Mouse (Mus musculus): ENCODE measurements around the gene Nckap5l. TPM values are rescaled to one million over a fixed set of nuclear protein-coding genes. Genes with fewer than 3 reads are reported as not detected.

The Nckap5l gene
- total RNA-seq, 2 experiments from 2014 or later = 18.4 to 26.0 TPM

- DNase-seq (ENCODE audit: extremely low spot score in 1 of 2, low spot score in 1 of 2) = no peak
Observed at GRCm38 (mm10) chr15:99433081-99433718, 24.3 kb downstream of the Nckap5l start.

GRCm38 (mm10) chr15:99431967-99432366 lies 25.6 kb downstream of the Nckap5l start:
- no peak for DNase-seq (ENCODE audit: extremely low spot score in 1 of 2, low spot score in 1 of 2)

DNA sequence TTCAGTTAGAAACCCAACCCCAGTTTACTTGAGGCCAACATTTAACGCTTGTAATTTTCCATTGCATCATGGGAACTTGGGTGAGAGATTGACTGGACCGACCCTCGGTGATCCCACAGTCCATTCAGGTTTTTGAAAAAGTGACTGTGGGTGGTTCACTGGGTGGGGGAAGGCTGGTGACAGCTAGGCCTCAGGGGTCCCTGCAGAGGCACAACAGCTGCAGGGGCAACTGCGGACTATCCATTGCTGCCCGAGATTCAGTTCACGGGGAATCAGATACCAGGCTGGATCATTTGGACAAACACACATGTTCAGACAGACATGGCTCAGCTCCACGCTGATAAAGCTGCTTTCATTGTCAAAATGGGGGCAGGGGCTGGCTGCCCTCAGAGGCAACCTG lies 26.0 kb downstream of the Nckap5l start:
- DNase-seq (ENCODE audit: extremely low spot score in 1 of 2, low spot score in 1 of 2) = no peak

DNA sequence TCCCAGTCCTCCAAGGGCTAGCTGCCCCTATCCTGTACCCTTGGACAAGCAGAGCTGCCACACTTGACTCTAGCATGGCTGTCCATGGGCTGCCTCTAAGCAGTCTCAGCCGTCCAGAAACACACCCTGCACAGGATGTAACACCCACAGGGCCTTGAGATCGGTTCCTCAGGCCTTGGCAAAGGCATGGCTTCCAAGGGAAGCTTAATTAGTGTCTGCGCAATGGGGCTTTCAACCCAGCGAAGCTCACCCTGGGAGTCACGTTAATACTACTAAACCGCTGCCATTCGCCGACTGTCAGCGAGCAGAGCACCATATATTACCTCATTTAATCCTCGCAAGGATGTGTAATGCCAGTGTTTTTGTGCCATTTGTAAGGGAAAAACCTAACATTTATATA lies 26.5 kb downstream of the Nckap5l start:
- no peak for DNase-seq (ENCODE audit: extremely low spot score in 1 of 2, low spot score in 1 of 2)

DNA sequence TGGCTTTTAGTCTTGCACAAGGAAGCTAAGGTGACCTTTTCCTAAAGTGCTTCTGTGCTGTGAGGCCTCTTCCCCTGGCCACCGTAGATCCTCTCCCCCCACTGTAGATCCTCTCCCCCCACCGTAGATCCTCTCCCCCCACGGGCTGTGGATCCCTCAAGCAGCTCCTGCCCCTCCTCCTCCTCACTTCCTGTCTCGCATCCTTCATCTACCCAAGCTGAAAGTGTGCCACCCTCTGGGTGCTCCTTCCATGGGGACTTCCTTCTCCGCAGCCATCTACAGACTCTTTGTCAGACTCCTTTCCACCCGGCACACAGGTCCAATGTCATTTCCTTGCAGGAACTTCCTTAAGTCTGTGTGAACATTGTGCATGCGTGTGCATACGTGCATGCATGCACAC lies 27.2 kb downstream of the Nckap5l start:
- no peak for DNase-seq (ENCODE audit: extremely low spot score in 1 of 2, low spot score in 1 of 2)

DNA sequence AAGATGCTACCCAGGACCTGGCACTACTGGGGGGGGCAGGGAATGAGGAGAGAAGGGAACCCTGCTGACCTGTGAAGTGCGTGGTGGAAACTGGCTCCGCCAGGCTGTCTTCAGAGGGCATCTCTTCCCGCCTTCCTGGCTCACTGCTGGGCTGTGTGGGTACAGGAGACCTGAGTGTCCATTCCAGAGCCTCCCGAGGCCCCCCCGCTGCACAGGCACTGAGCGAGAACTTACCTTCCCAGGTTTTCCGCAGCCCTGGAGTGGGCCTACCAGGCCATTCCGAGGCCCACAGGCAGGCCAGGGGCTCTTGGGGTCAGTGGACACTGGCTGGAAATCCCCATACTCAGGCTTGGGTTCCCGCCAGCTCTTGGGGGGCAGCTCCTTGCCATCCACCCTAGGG lies 33.7 kb downstream of the Nckap5l start:
- no peak for DNase-seq (ENCODE audit: extremely low spot score in 1 of 2, low spot score in 1 of 2)

DNA sequence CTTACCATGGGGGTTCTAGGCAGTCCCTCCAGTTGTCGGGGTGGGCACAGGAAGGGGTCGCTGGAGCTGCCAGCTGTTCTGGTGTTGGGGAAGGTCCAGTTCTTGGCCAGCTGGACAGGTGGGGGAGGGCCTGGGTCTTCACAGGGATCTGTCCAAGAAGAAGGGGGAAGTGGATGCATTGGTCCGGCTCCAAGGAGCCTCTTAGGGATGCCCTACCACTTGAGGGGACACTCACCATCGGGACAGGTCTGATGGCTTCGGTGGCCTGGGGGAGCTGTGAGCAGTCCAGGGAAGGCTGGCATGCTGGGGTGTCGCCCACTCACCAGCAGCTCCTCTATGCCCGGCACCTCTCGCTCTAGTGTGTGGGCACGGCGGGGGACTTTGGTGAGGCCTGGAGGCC lies 34.4 kb downstream of the Nckap5l start:
- no peak for DNase-seq (ENCODE audit: extremely low spot score in 1 of 2, low spot score in 1 of 2)

- DNase-seq (ENCODE audit: extremely low spot score in 1 of 2, low spot score in 1 of 2) = no peak
Observed at GRCm38 (mm10) chr15:99422551-99422950, 35.0 kb downstream of the Nckap5l start.

- no peak for DNase-seq (ENCODE audit: extremely low spot score in 1 of 2, low spot score in 1 of 2)
Observed at GRCm38 (mm10) chr15:99421676-99422075, 35.9 kb downstream of the Nckap5l start.

GRCm38 (mm10) chr15:99421152-99421551 lies 36.4 kb downstream of the Nckap5l start:
- no peak for DNase-seq (ENCODE audit: extremely low spot score in 1 of 2, low spot score in 1 of 2)

- no peak for DNase-seq (ENCODE audit: extremely low spot score in 1 of 2, low spot score in 1 of 2)
Observed at GRCm38 (mm10) chr15:99420521-99421014, 37.0 kb downstream of the Nckap5l start.

- no peak for DNase-seq (ENCODE audit: extremely low spot score in 1 of 2, low spot score in 1 of 2)
Observed at GRCm38 (mm10) chr15:99420101-99420500, 37.4 kb downstream of the Nckap5l start.

DNA sequence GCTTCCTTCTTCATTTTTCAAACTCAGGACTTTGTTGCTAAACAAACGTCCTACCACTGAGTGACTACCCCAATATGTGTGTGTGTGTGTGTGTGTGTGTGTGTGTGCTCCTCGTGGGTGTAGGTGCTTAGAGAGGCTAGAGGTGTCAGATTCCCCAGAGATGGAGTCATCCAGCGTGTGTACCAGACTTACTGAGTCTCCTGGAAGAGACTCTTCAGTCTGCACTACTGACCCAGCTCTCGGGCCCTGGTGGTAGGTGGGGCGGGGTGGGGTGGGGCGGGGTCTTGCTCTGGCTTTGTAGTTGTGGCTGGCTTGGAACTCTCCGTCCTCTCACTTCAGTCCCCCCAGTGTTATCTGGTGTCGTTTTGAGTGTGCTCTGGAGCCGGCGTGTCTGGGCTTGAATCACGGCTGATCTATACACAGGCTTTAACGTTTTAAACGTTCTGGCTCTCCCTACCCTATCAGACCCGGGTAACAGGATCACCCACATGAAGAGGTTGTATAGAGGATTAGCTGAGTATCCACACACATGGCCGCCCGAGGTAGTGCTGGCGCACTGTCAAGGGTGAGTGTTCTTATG lies 39.8 kb downstream of the Nckap5l start:
- no peak for DNase-seq (ENCODE audit: extremely low spot score in 1 of 2, low spot score in 1 of 2)

GRCm38 (mm10) chr15:99416957-99417356 lies 40.6 kb downstream of the Nckap5l start:
- no peak for DNase-seq (ENCODE audit: extremely low spot score in 1 of 2, low spot score in 1 of 2)

DNA sequence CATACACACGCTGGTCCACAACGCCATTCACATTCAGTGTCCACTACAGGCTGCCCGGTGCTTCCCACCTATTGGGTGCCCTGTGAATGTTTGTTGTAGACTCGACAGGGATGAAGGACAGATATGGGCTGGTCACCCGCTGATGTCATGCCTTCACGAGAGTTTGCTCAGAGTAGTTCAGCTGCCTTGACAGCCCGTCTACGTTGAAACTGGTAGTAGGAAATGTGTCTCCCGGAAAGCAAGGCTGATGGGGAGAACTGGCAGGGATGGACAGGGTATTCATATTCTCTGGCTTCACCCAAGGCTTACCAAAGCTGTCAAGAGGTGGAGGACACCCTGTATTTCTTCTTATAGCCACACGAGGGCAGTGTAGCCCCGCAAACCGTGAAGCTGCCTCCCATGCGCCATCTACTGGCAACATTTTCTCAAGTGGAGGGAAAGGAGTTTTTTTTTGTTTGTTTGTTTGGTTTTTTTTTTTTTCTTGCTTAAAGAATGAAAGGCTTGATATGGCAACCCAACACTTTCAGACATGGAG lies 41.1 kb downstream of the Nckap5l start:
- DNase-seq (ENCODE audit: extremely low spot score in 1 of 2, low spot score in 1 of 2) = peak; percentile 63 to 89

- DNase-seq (ENCODE audit: extremely low spot score in 1 of 2, low spot score in 1 of 2) = peak in 1 of 2 experiments; percentile 71
Observed at GRCm38 (mm10) chr15:99415793-99416192, 41.8 kb downstream of the Nckap5l start.

DNA sequence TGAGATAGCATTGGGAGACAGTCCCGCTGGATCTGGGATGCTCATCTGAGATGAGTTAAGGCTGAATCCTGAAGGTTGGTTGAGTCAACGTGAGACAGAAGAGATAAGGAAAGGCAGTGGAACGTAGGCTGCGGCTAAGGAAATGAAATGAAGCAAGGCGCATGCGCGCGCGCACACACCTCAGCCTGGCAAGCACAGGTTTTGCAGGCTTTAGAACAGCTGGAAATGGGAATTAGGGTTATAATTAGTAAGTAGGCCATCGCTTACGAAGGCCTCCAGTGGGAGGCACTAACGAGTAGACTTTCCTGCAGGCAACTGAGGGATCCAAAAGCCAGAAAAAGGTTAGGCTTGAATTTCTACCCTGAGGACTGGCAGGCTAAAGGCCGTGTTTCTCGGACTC lies 45.8 kb downstream of the Nckap5l start:
- no peak for DNase-seq (ENCODE audit: extremely low spot score in 1 of 2, low spot score in 1 of 2)

- no peak for DNase-seq (ENCODE audit: extremely low spot score in 1 of 2, low spot score in 1 of 2)
Observed at GRCm38 (mm10) chr15:99408845-99409244, 48.7 kb downstream of the Nckap5l start.

GRCm38 (mm10) chr15:99406986-99407570 lies 50.5 kb downstream of the Nckap5l start:
- DNase-seq (ENCODE audit: extremely low spot score in 1 of 2, low spot score in 1 of 2) = no peak

DNA sequence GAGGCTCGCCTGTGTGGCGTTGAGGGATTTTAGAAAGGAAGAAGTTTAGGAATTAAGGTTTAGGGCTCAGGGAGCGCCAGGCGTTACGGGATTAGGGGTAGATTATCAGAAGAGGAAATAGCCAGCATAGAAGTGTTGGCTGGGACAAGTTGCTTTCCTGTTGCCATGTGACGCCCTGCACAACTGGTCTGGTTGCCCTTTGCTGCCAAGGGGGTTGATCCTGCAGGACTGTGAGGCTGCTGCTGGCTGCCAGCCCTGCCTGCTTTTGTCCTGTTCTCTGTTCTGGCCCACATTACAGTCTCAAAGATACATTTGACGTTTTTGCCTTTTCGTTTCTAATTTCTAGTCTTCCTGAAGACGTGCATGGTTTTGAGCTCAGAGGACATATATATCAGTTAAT lies 52.4 kb downstream of the Nckap5l start:
- no peak for DNase-seq (ENCODE audit: extremely low spot score in 1 of 2, low spot score in 1 of 2)

GRCm38 (mm10) chr15:99403159-99403889 lies 54.2 kb downstream of the Nckap5l start:
- DNase-seq (ENCODE audit: extremely low spot score in 1 of 2, low spot score in 1 of 2) = no peak

All from layer of hippocampus, postnatal 25 days (tissue).